22 mouse cellular contexts compared by ENCODE assay signal in genomic region chr14:46569273-46569672, GRCm38 (mm10).
DNase-seq lines count a peak whose midpoint lies in the region; ATAC-seq lines count a peak whose summit lies in the region.
"Had no signal": no experiment of that assay in that cellular context is flagged by ENCODE, and none has a peak within 500 bp of the region (broad histone marks: within the 10 kb centered on the region; RNA-seq: fewer than 3 reads in every experiment).

No protein-coding gene starts in this region.

- H3K4me3 ChIP-seq in heart, embryonic 13.5 days: no peak overlapping the region
- no peak overlapping the region for H3K4me3 ChIP-seq in heart, embryonic 11.5 days (ENCODE audit: low read depth, low read length)
- H3K4me3 ChIP-seq in limb, embryonic 10.5 days: no peak overlapping the region
- H3K4me3 ChIP-seq in hindbrain, embryonic 10.5 days: no peak overlapping the region
- H3K4me3 ChIP-seq: forebrain, embryonic 10.5 days; hindbrain, embryonic 13.5 days; midbrain, embryonic 12.5 days had no signal

- WGBS in heart, embryonic 13.5 days: 62% methylated on average over 8 of the region's 8 CpGs
- WGBS in heart, embryonic 11.5 days (ENCODE audit: insufficient replicate concordance): 63% methylated on average over 8 of the region's 8 CpGs
- 85% methylated on average over 8 of the region's 8 CpGs for WGBS in limb, embryonic 10.5 days
- 85% methylated on average over 8 of the region's 8 CpGs for WGBS in hindbrain, embryonic 10.5 days

- peaks cover 15% of the 10 kb centered on the region; the same call in 1 of the 2 replicates for H3K27me3 ChIP-seq in heart, embryonic 13.5 days (replicated peaks)
- H3K27me3 ChIP-seq in heart, embryonic 11.5 days (ENCODE audit: control insufficient read depth, insufficient read depth, low read length): no peaks in the 10 kb centered on the region
- peaks cover 18% of the 10 kb centered on the region for H3K27me3 ChIP-seq in limb, embryonic 10.5 days (ENCODE audit: low read depth, poor library complexity, severe bottlenecking)
- peaks cover 3% of the 10 kb centered on the region; the same call in 1 of the 2 replicates for H3K27me3 ChIP-seq in hindbrain, embryonic 10.5 days (ENCODE audit: insufficient read depth, poor library complexity, severe bottlenecking)
- H3K27me3 ChIP-seq: hindbrain, embryonic 13.5 days; midbrain, embryonic 12.5 days; Patski had no signal

- no peak overlapping the region for H3K9ac ChIP-seq in heart, embryonic 13.5 days
- no peak overlapping the region for H3K9ac ChIP-seq in heart, embryonic 11.5 days (ENCODE audit: low read depth, low read length)
- H3K9ac ChIP-seq: hindbrain, embryonic 13.5 days; liver, postnatal 0 days; midbrain, embryonic 12.5 days had no signal

- H3K9me3 ChIP-seq in heart, embryonic 13.5 days: no peaks in the 10 kb centered on the region
- H3K9me3 ChIP-seq in heart, embryonic 11.5 days (replicated peaks; ENCODE audit: control insufficient read depth, low read length): no peaks in the 10 kb centered on the region
- no peaks in the 10 kb centered on the region for H3K9me3 ChIP-seq in limb, embryonic 10.5 days (replicated peaks)
- no peaks in the 10 kb centered on the region for H3K9me3 ChIP-seq in hindbrain, embryonic 10.5 days
- H3K9me3 ChIP-seq: forebrain, embryonic 10.5 days; G1E; hindbrain, embryonic 13.5 days; midbrain, embryonic 12.5 days had no signal

- peak overlapping the region; percentile 16 for H3K4me2 ChIP-seq in heart, embryonic 13.5 days
- H3K4me2 ChIP-seq in heart, embryonic 11.5 days: no peak overlapping the region
- H3K4me2 ChIP-seq: hindbrain, embryonic 13.5 days; midbrain, embryonic 12.5 days had no signal

- H3K4me1 ChIP-seq in heart, embryonic 13.5 days: peaks cover 32% of the 10 kb centered on the region
- peaks cover 7% of the 10 kb centered on the region; the same call in 1 of the 2 replicates for H3K4me1 ChIP-seq in heart, embryonic 11.5 days (ENCODE audit: control insufficient read depth, insufficient read depth, low read length)
- H3K4me1 ChIP-seq in limb, embryonic 10.5 days: peaks cover 52% of the 10 kb centered on the region
- H3K4me1 ChIP-seq in hindbrain, embryonic 10.5 days (replicated peaks): peaks cover 18% of the 10 kb centered on the region; the same call in 1 of the 2 replicates
- H3K4me1 ChIP-seq: hindbrain, embryonic 13.5 days; midbrain, embryonic 12.5 days had no signal

- ATAC-seq in heart, embryonic 13.5 days (ENCODE audit: extremely low read depth, insufficient number of reproducible peaks, low FRiP score, low TSS enrichment): no peak
- ATAC-seq in heart, embryonic 11.5 days (replicated peaks; ENCODE audit: insufficient number of reproducible peaks, low FRiP score, low TSS enrichment): no peak
- ATAC-seq: activated CD4-positive, CD25-positive, alpha-beta regulatory T cell, adult 4 months; forebrain, embryonic 16.5 days; liver, postnatal 0 days; Patski had no signal

- H3K36me3 ChIP-seq in heart, embryonic 13.5 days: no peaks in the 10 kb centered on the region
- H3K36me3 ChIP-seq in heart, embryonic 11.5 days (ENCODE audit: control insufficient read depth, insufficient read depth, low read length): no peaks in the 10 kb centered on the region
- no peaks in the 10 kb centered on the region for H3K36me3 ChIP-seq in limb, embryonic 10.5 days
- no peaks in the 10 kb centered on the region for H3K36me3 ChIP-seq in hindbrain, embryonic 10.5 days
- H3K36me3 ChIP-seq: forebrain, embryonic 10.5 days; G1E; hindbrain, embryonic 13.5 days; midbrain, embryonic 12.5 days had no signal

- H3K27ac ChIP-seq in heart, embryonic 13.5 days (replicated peaks): no peak overlapping the region
- H3K27ac ChIP-seq in heart, embryonic 11.5 days (ENCODE audit: low read depth, low read length): no peak overlapping the region
- H3K27ac ChIP-seq in limb, embryonic 10.5 days: 0 out of 2 replicates have a peak overlapping the region, but pooled peaks have one; percentile 15
- H3K27ac ChIP-seq in hindbrain, embryonic 10.5 days: no peak overlapping the region
- H3K27ac ChIP-seq: forebrain, embryonic 10.5 days; hindbrain, embryonic 13.5 days; midbrain, embryonic 12.5 days; stomach, postnatal 0 days had no signal

- peak; percentile 17 for DNase-seq in kidney, postnatal 14 days
- DNase-seq in kidney, postnatal 36 days: no peak
- DNase-seq in R1 (ENCODE audit: low read depth, low spot score): peak; percentile 20
- no peak for DNase-seq in limb, embryonic 10.5 days (ENCODE audit: low spot score)
- DNase-seq in hindbrain, embryonic 10.5 days (ENCODE audit: low spot score): no peak
- DNase-seq in thymus, postnatal 14 days: no peak
- DNase-seq: adrenal gland, adult 8-10 months; cerebellum, adult 2 months; gastrocnemius, postnatal 14 days; kidney, adult 8-10 months; liver, postnatal 0 days; thymus, adult 2 months had no signal

Comparison
In these comparisons a context has a peak if more than half of its experiments do, and no peak if none do; other contexts are left out.
1. DNase-seq: peak in kidney, postnatal 14 days (single experiment) and R1 (single experiment); none in kidney, postnatal 36 days (0 of 2), limb, embryonic 10.5 days (single experiment), hindbrain, embryonic 10.5 days (single experiment) and thymus, postnatal 14 days (single experiment).